Mouse (Mus musculus) cortical plate, adult 2 months (tissue): ENCODE results near the gene Cphx3.
"Not testable (repeated sequence)": the region's sequence is repeated elsewhere in the genome, so short reads cannot be mapped to it uniquely, and the experiment has no call there.

Experiments
- CTCF ChIP-seq: fragments of 200-500 bp; IDR thresholded peaks from 2 replicates; pipeline ENCODE4 v1.5.1; 2011; ENCODE audit warnings: mild to moderate bottlenecking, control low read depth, low read length; ENCODE audit not compliant: insufficient read depth; ENCODE audit errors: extremely low read depth
- POLR2A ChIP-seq: fragments of 200-500 bp; IDR thresholded peaks from 2 replicates; pipeline ENCODE4 v1.6.1; 2011; ENCODE audit warnings: mild to moderate bottlenecking, low read length, control low read depth; ENCODE audit not compliant: insufficient read depth; ENCODE audit errors: extremely low read depth

GRCm38 (mm10) chr14:26206197-26206925, 124.3 kb downstream of the Cphx3 start:
- not testable (repeated sequence) for TF ChIP-seq CTCF, POLR2A
